Mouse (Mus musculus) forebrain, embryonic 16.5 days (tissue): ENCODE data around the gene Mtif3. TPM values are rescaled to one million over a fixed set of nuclear protein-coding genes. Genes with fewer than 3 reads are reported as not detected.

Experiments used
- ATAC-seq: fragments of 200-750 bp; cut with Nextera tagmentation; 2 replicates; pipeline ENCODE4 v1.8.0; 2017; ENCODE audit warnings: mild to moderate bottlenecking, moderate library complexity
- H3K27ac ChIP-seq: fragments of 300-500 bp; sonication (generic); 2 replicates; pipeline ENCODE4 v1.5.1; 2014; ENCODE audit warnings: low read length, control low read depth
- H3K27me3 ChIP-seq: fragments of 300-500 bp; sonication (generic); replicated peaks from 2 replicates; pipeline ENCODE4 v1.6.1; 2014; ENCODE audit warnings: low read length; ENCODE audit not compliant: control insufficient read depth, insufficient read depth
- H3K36me3 ChIP-seq: fragments of 300-500 bp; sonication (generic); 2 replicates; pipeline ENCODE4 v1.6.1; 2014; ENCODE audit not compliant: control insufficient read depth, insufficient read depth
- H3K4me1 ChIP-seq: fragments of 300-500 bp; sonication (generic); replicated peaks from 2 replicates; pipeline ENCODE4 v1.6.1; 2014; ENCODE audit warnings: low read length; ENCODE audit not compliant: control insufficient read depth, insufficient read depth
- H3K4me2 ChIP-seq: fragments of 300-500 bp; sonication (generic); 2 replicates; pipeline ENCODE4 v1.6.1; 2014; ENCODE audit warnings: mild to moderate bottlenecking, low read length, control low read depth
- H3K4me3 ChIP-seq: fragments of 300-500 bp; sonication (generic); replicated peaks from 2 replicates; pipeline ENCODE4 v1.5.1; 2014; ENCODE audit warnings: mild to moderate bottlenecking, low read length, control low read depth
- H3K9ac ChIP-seq: fragments of 300-500 bp; sonication (generic); replicated peaks from 2 replicates; pipeline ENCODE4 v1.6.1; 2014; ENCODE audit warnings: low read depth, low read length, control low read depth
- H3K9me3 ChIP-seq: fragments of 300-500 bp; sonication (generic); 2 replicates; pipeline ENCODE4 v1.6.1; 2016; ENCODE audit warnings: low read length; ENCODE audit not compliant: control insufficient read depth
- WGBS: fragments of 180-500 bp; shearing (Covaris S2); extraction: QIAGEN DNeasy Blood & Tissue Kit; methylation state at CpG from one replicate; pipeline ENCODE4 v1.1.7; 2014; 5-methylcytosine and 5-hydroxymethylcytosine counted together
- polyA plus RNA-seq: library from polyadenylated mRNA; unstranded; fragments of >200 nt; fragmentation: Nextera tagmentation; extraction: Ambion mirVana; gene quantifications from 2 replicates; pipeline ENCODE4 v1.2.1, GENCODE M21; 2015

The Mtif3 gene
- polyA plus RNA-seq, result 28.7 and 31.6 TPM in 2 replicates

DNA sequence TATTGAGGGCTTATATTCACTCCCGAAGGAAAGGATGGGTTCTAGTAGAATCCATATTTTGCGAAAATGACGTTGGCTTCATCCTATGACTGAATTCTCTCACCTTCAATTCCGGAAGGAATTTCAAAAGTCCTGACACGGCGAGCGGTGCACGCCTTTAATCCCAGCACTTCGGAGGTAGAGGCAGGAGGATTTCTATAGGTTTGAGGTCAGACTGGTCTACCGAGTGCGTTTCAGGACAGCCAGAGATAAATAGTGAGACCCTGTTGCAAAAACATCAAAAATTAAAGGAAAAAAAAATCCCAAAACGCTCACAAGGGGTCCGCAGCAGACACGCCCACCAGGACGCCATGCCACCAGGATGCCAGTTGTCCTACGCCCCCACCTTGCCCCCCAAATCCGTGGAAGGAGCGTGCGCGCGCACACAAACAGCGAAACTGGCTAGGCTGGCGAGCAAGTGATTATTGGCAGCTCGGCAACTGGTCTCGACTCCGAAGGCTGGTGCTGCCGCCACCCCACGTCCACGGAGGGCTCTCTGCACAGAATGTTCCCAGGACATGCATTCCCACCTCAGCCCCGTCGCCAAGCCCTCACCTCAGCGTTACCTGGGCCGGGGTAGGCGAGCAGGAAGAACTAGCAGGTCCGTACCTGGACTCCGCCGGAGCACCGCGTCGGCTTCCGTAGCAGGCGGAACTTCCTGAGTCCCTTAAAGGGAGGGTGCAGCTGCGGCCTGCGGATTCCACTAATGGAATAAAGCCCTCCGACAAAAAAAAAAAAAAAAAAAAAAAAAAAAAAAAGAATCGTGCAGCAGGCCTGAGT, at the start of gene Mtif3:
Mtif3 (minus strand) TSS at position 683 of the 819 bp plus-strand sequence.
- Histone ChIP-seq H3K9ac (peak within 1 kb of the TSS; percentile 83), H3K4me2 (peak within 1 kb of the TSS; percentile 74), H3K4me1 (peaks cover 6% of the 10 kb centered on the region), H3K27me3 (peaks cover 4% of the 10 kb centered on the region; the same call in 1 of the 2 replicates), H3K36me3 (peaks cover 4% of the 10 kb centered on the region), H3K4me3 (peak within 1 kb of the TSS; percentile 86), H3K9me3 (no peaks in the 10 kb centered on the region), H3K27ac (peak within 1 kb of the TSS; percentile 62)
- 1% methylated on average over 46 of the region's 46 CpGs for WGBS
- peak; percentile 82 for ATAC-seq

DNA sequence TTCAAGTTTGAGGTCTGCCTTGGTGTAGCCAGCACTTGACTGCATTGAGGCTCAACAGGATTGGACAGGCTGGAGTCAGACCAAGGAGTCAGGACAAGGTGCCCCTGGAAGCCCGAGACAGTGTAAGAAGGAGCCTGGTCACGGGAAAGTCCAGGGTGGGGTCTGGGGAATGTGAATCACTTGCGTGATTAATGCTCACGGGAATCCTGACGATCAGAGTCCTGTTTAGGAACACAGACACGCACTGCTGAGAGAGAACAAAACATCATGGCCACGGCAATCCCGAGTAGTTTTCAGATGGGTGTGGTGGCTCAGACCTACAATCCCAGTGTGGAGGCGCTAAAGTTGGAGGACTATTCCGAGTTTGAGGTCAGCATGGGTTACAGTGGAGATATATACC, 47.7 kb upstream of the Mtif3 start:
- Histone ChIP-seq H3K4me3 (no peak overlapping the region), H3K27me3 (no peaks in the 10 kb centered on the region), H3K9ac (no peak overlapping the region), H3K36me3 (no peaks in the 10 kb centered on the region), H3K9me3 (no peaks in the 10 kb centered on the region), H3K4me1 (no peaks in the 10 kb centered on the region), H3K27ac (no peak overlapping the region), H3K4me2 (no peak overlapping the region)
- 84% methylated on average over 10 of the region's 10 CpGs for WGBS
- ATAC-seq, result no peak

DNA sequence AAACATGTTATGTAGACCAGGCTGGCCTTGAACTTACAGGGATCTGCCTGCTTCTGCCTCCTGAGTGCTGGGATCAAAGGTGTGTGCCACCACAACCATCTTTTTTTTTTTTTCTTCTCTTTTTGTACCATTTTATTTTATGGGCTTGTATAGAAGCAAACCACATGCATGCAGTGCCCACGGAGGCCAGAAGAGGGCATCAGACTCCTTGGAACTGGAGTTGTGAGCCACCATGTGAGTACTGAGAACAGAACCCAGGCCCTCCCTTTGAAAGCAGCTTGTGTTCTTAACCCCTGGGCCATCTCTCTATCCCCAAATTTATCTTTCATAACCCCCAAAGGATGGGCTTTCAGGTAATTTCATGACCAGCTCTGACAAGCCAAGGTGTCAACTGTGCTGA, 39.7 kb upstream of the Mtif3 start:
- ATAC-seq, result no peak
- no peaks in the 10 kb centered on the region for H3K27me3 ChIP-seq
- no peaks in the 10 kb centered on the region for H3K4me1 ChIP-seq
- H3K36me3 ChIP-seq, result no peaks in the 10 kb centered on the region
- WGBS, result 80% methylated on average over 1 of the region's 1 CpGs
- H3K9ac ChIP-seq, result no peak overlapping the region
- H3K9me3 ChIP-seq, result no peaks in the 10 kb centered on the region
- no peak overlapping the region for H3K4me2 ChIP-seq
- H3K4me3 ChIP-seq, result no peak overlapping the region
- no peak overlapping the region for H3K27ac ChIP-seq

DNA sequence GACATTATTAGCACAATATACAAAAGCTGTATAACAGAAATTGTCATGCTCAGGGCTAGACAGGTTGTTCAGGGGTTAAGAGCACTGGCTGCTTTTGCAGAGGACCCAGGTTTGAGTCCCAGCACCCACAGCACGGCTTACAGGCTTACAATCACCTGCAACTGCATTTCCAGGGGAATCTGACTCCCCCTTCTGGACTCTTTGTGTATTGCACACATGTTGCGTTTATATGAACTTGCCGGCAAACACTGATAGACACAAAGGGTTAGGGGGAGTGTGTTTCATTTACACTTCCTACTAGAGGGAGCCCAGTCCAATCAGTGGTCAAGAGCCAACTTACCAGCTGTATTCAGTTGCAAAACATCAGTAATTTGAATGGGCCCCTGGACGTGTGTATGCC, 37.7 kb upstream of the Mtif3 start:
- ATAC-seq, result no peak
- H3K27me3 ChIP-seq, result no peaks in the 10 kb centered on the region
- H3K9me3 ChIP-seq, result no peaks in the 10 kb centered on the region
- H3K36me3 ChIP-seq, result no peaks in the 10 kb centered on the region
- no peak overlapping the region for H3K4me2 ChIP-seq
- H3K4me3 ChIP-seq, result no peak overlapping the region
- H3K27ac ChIP-seq, result no peak overlapping the region
- WGBS, result 85% methylated on average over 4 of the region's 4 CpGs
- no peaks in the 10 kb centered on the region for H3K4me1 ChIP-seq
- no peak overlapping the region for H3K9ac ChIP-seq

DNA sequence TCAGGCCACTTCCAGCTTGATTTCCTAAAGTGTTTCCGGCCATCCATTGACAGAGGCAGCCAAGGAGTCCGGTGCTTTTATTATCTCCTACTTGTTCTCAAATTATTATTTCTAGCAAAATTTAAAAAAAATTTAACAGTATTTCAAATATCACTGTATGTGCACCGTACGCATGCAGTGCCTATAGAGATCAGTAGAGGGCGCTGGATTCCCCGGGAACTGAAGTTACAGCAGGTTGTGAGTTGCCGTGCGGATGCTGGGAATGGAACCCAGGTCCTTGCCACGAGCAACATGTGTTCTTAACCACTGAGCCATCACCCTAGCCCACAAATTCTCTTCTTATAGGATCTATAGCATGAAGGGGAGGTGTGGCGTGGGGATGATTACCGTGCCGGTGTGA, 35.2 kb upstream of the Mtif3 start:
- WGBS, result 94% methylated on average over 12 of the region's 12 CpGs
- Histone ChIP-seq H3K4me2 (no peak overlapping the region), H3K9ac (no peak overlapping the region), H3K36me3 (no peaks in the 10 kb centered on the region), H3K9me3 (no peaks in the 10 kb centered on the region), H3K27me3 (no peaks in the 10 kb centered on the region), H3K27ac (no peak overlapping the region), H3K4me3 (no peak overlapping the region), H3K4me1 (0 out of 2 replicates have a peak, but pooled peaks cover under 1% of the 10 kb centered on the region)
- ATAC-seq, result no peak

DNA sequence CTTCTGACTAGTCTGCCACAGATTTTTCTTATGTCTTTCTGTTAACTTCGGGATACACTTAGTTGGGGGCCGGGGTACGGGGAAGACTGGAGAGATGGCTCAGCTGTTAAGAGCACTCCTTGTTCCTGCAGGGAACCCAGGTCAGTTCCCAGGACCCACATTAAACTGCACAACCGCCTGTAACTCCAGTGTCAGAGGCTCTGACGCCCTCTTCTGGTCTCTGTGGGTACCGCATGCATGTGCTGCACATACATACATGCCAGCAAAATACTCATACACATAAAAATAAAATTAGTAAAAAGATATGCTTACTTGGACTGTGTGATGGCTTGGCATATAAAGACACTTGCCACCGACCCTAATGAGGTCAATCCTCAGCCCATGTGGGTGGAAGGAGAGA, 33.2 kb upstream of the Mtif3 start:
- no peaks in the 10 kb centered on the region for H3K9me3 ChIP-seq
- no peak overlapping the region for H3K4me3 ChIP-seq
- no peak overlapping the region for H3K4me2 ChIP-seq
- H3K9ac ChIP-seq, result no peak overlapping the region
- H3K27me3 ChIP-seq, result 0 out of 2 replicates have a peak, but pooled peaks cover 3% of the 10 kb centered on the region
- WGBS, result 85% methylated on average over 7 of the region's 7 CpGs
- H3K36me3 ChIP-seq, result no peaks in the 10 kb centered on the region
- H3K27ac ChIP-seq, result no peak overlapping the region
- no peak for ATAC-seq
- H3K4me1 ChIP-seq, result 0 out of 2 replicates have a peak, but pooled peaks cover 2% of the 10 kb centered on the region

DNA sequence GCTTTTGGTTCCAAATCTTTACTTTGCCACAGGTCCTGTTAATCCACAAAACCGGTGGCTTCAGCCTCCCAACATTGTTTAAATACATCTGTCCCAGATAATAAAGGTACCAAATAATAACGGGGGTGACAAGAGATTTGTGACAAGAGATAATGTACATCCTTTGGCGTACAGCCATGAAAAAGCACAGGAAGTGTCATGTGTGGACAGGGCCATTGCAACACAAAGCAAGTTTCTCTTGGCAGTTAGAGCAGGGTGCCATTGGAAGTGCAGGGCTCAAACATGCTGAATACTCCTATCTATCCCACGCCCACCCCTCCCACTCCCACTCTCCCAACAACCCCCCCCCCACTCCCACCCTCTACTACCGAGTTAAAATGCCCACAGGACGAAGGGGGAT, 31.4 kb upstream of the Mtif3 start:
- no peaks in the 10 kb centered on the region for H3K36me3 ChIP-seq
- H3K4me1 ChIP-seq, result 0 out of 2 replicates have a peak, but pooled peaks cover 2% of the 10 kb centered on the region
- H3K27ac ChIP-seq, result no peak overlapping the region
- 63% methylated on average over 6 of the region's 6 CpGs for WGBS
- no peak overlapping the region for H3K9ac ChIP-seq
- H3K4me2 ChIP-seq, result no peak overlapping the region
- no peak overlapping the region for H3K4me3 ChIP-seq
- no peak for ATAC-seq
- H3K9me3 ChIP-seq, result no peaks in the 10 kb centered on the region
- H3K27me3 ChIP-seq, result 0 out of 2 replicates have a peak, but pooled peaks cover 3% of the 10 kb centered on the region

DNA sequence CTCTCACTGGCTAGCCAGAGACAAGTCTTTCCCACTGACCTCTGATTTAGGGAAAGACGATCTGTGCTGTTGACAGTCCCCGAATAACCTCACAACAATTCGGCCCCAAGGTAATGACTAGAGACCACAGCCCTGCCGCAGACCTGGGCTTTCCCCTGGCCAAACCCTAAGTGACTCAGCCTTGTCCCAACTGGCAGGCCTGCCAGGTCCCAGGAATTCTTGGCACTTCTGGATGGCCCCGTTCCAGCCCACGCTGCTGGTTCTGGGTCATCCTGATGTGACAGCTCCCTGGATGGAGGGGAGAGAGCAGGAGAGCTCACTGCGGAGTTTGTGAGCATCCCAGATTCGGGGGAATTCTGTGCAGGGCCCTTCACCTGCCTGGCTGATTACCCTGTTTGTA, 29.9 kb upstream of the Mtif3 start:
- no peak for ATAC-seq
- H3K4me3 ChIP-seq, result no peak overlapping the region
- H3K36me3 ChIP-seq, result no peaks in the 10 kb centered on the region
- no peak overlapping the region for H3K9ac ChIP-seq
- WGBS, result 61% methylated on average over 8 of the region's 8 CpGs
- H3K9me3 ChIP-seq, result no peaks in the 10 kb centered on the region
- H3K27me3 ChIP-seq, result 0 out of 2 replicates have a peak, but pooled peaks cover 3% of the 10 kb centered on the region
- H3K4me1 ChIP-seq, result 0 out of 2 replicates have a peak, but pooled peaks cover 2% of the 10 kb centered on the region
- no peak overlapping the region for H3K4me2 ChIP-seq
- no peak overlapping the region for H3K27ac ChIP-seq

DNA sequence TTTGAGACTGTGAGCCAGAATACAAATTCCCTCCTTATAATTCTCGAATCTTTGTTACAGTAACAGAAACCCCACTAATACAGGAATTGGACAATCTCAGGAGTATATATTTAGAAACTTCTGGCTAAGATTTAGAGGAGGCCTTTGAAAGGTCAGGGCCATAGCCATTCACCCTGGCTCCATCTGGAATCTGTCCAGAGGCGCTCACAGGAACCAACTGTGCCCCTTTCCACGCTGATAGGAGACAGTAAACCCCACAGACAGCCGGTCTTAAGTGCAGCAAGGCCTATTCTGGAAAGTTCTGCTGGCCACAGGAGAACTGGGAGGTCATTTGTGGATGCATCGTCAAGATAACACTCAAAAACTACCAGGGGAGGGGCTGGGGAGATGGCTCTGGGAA, 25.5 kb upstream of the Mtif3 start:
- WGBS, result 85% methylated on average over 5 of the region's 5 CpGs
- no peaks in the 10 kb centered on the region for H3K36me3 ChIP-seq
- no peaks in the 10 kb centered on the region for H3K9me3 ChIP-seq
- H3K4me3 ChIP-seq, result no peak overlapping the region
- peaks cover 7% of the 10 kb centered on the region; the same call in 1 of the 2 replicates for H3K27me3 ChIP-seq
- no peak overlapping the region for H3K9ac ChIP-seq
- no peak overlapping the region for H3K4me2 ChIP-seq
- no peak for ATAC-seq
- H3K27ac ChIP-seq, result no peak overlapping the region
- peaks cover 16% of the 10 kb centered on the region for H3K4me1 ChIP-seq
